Mouse (Mus musculus) hindbrain, embryonic 16.5 days (tissue): ENCODE results near the gene Grip1. TPM values are rescaled to one million over a fixed set of nuclear protein-coding genes. Genes with fewer than 3 reads are reported as not detected.

Experiments
- ATAC-seq: fragments of 200-750 bp; cut with Nextera tagmentation; 2 replicates; pipeline ENCODE4 v1.8.0; 2017; ENCODE audit warnings: moderate TSS enrichment, moderate library complexity
- H3K27ac ChIP-seq: fragments of 300-500 bp; sonication (generic); 2 replicates; pipeline ENCODE4 v1.5.1; 2014; ENCODE audit warnings: low read depth, mild to moderate bottlenecking, control low read depth, low read length, moderate library complexity
- H3K27me3 ChIP-seq: fragments of 300-500 bp; sonication (generic); replicated peaks from 2 replicates; pipeline ENCODE4 v1.6.1; 2014; ENCODE audit warnings: low read length; ENCODE audit not compliant: control insufficient read depth, insufficient read depth
- H3K36me3 ChIP-seq: fragments of 300-500 bp; sonication (generic); 2 replicates; pipeline ENCODE4 v1.6.1; 2014; ENCODE audit warnings: mild to moderate bottlenecking, low read length, moderate library complexity, mixed read lengths; ENCODE audit not compliant: control insufficient read depth, insufficient read depth
- H3K4me1 ChIP-seq: fragments of 300-500 bp; sonication (generic); 2 replicates; pipeline ENCODE4 v1.6.1; 2014; ENCODE audit warnings: low read depth, low read length; ENCODE audit not compliant: control insufficient read depth, insufficient read depth
- H3K4me2 ChIP-seq: fragments of 300-500 bp; sonication (generic); 2 replicates; pipeline ENCODE4 v1.6.1; 2014; ENCODE audit warnings: mild to moderate bottlenecking, low read length, control low read depth, moderate library complexity
- H3K4me3 ChIP-seq: fragments of 300-500 bp; sonication (generic); 2 replicates; pipeline ENCODE4 v1.5.1; 2014; ENCODE audit warnings: mild to moderate bottlenecking, low read length, control low read depth, moderate library complexity
- H3K9ac ChIP-seq: fragments of 300-500 bp; sonication (generic); 2 replicates; pipeline ENCODE4 v1.6.1; 2014; ENCODE audit warnings: low read depth, mild to moderate bottlenecking, control low read depth, low read length, moderate library complexity
- H3K9me3 ChIP-seq: fragments of 300-500 bp; sonication (generic); 2 replicates; pipeline ENCODE4 v1.6.1; 2014; ENCODE audit warnings: mild to moderate bottlenecking, low read length, moderate library complexity; ENCODE audit not compliant: control insufficient read depth
- WGBS: fragments of 180-500 bp; shearing (Covaris S2); extraction: QIAGEN DNeasy Blood & Tissue Kit; methylation state at CpG from one replicate; pipeline ENCODE4 v1.1.7; 2014; 5-methylcytosine and 5-hydroxymethylcytosine counted together
- polyA plus RNA-seq: library from polyadenylated mRNA; unstranded; fragments of >200 nt; fragmentation: Nextera tagmentation; extraction: Ambion mirVana; gene quantifications from 2 replicates; pipeline ENCODE4 v1.2.1, GENCODE M21; 2015

Grip1 gene
- polyA plus RNA-seq, 1 experiment from 2014 or later: 16.6 TPM

GRCm38 (mm10) chr10:119475166-119475565 lies 21.5 kb downstream of the Grip1 start:
- Histone ChIP-seq H3K4me3 (no peak overlapping the region), H3K27me3 (no peaks in the 10 kb centered on the region), H3K27ac (no peak overlapping the region), H3K9me3 (peaks cover 2% of the 10 kb centered on the region; the same call in 1 of the 2 replicates), H3K9ac (no peak overlapping the region), H3K4me1 (no peaks in the 10 kb centered on the region), H3K36me3 (no peaks in the 10 kb centered on the region), H3K4me2 (no peak overlapping the region)
- 79% methylated on average over 9 of the region's 9 CpGs for WGBS
- ATAC-seq: no peak

- WGBS: 65% methylated on average over 8 of the region's 8 CpGs
- H3K4me1 ChIP-seq: no peaks in the 10 kb centered on the region
- no peak overlapping the region for H3K9ac ChIP-seq
- no peak overlapping the region for H3K4me2 ChIP-seq
- H3K27ac ChIP-seq: no peak overlapping the region
- H3K27me3 ChIP-seq: no peaks in the 10 kb centered on the region
- no peaks in the 10 kb centered on the region for H3K36me3 ChIP-seq
- H3K4me3 ChIP-seq: no peak overlapping the region
- H3K9me3 ChIP-seq: no peaks in the 10 kb centered on the region
- ATAC-seq: peak; percentile 74; the same call in 1 of the 2 replicates
Measured at GRCm38 (mm10) chr10:119477661-119478060, 24.0 kb downstream of the Grip1 start.

DNA sequence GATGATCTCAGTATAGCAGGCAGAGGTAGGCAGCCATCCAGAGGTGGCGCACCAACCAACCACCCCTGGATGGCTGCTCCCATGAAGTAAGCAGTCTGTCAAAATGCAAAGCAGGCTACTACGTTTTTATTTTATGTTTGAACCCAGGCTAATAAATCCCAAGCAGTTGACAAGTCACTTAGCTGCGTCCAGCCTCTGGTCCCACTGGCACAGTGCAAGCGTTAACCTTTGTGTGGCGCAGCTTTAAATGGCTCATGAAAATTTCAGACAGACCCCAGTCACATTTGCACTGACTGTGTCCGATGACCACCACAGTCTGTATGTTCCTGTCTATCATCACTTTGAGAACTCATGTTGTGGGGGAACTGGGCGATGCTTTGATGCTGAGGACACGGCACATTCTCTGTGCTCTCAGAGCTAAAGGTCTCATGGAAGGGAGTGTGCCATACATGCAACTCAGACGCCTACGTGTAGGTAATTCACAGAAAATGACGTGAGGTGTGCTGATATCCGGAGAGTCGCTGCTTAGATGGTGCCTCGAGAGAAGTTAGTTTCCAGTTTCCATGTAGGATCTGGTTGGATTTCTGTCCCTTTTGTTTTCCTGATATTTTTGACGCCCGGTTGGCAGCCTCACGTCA lies 29.6 kb downstream of the Grip1 start:
- Histone ChIP-seq H3K36me3 (no peaks in the 10 kb centered on the region), H3K9me3 (no peaks in the 10 kb centered on the region), H3K27me3 (no peaks in the 10 kb centered on the region), H3K9ac (no peak overlapping the region), H3K27ac (no peak overlapping the region), H3K4me2 (0 out of 2 replicates have a peak overlapping the region, but pooled peaks have one; percentile 15), H3K4me1 (peaks cover 9% of the 10 kb centered on the region), H3K4me3 (no peak overlapping the region)
- no peak for ATAC-seq
- WGBS: 35% methylated on average over 17 of the region's 17 CpGs

DNA sequence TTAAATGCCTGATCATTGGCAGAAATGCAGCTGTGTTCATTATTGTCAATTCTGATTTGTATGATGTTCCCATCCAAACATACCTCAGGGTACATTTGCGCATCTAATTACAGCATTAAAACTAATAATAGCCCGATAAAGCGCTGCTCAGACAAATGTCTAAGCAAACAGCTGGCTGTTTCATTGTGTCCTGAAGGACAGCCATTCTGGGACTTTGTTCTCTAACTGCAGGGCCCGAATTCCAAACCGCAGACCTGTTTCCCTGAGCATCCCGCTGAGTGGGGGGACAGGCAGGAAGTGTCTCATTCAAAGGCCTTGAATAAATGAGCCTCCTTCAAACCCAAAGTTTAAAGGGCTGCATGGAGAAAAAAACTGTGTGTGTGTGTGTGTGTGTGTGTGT lies 30.1 kb downstream of the Grip1 start:
- Histone ChIP-seq H3K27ac (no peak overlapping the region), H3K9ac (no peak overlapping the region), H3K27me3 (no peaks in the 10 kb centered on the region), H3K9me3 (no peaks in the 10 kb centered on the region), H3K4me3 (no peak overlapping the region), H3K36me3 (no peaks in the 10 kb centered on the region), H3K4me2 (no peak overlapping the region), H3K4me1 (peaks cover 9% of the 10 kb centered on the region)
- WGBS: 6% methylated on average over 6 of the region's 6 CpGs
- ATAC-seq: no peak

DNA sequence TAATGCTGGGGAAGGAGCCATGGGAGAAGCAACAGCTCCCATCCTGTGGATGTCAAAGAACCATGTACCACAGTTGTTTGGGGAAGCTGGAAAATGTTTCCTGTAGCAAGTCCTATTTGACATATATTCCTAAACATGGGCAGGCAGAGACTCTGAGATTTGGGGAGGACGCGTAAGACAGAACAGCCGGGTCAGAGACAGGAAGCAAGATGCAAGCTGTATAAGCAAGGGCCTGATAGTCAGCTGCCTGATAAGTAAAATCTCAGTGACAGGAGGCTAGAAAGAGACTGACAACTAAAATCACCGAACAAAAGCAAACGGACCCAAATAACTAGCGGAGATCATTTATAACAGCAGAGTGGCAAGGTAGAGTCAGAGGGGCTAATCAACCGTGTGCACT lies 33.3 kb downstream of the Grip1 start:
- Histone ChIP-seq H3K4me1 (peaks cover 9% of the 10 kb centered on the region), H3K36me3 (no peaks in the 10 kb centered on the region), H3K9me3 (no peaks in the 10 kb centered on the region), H3K27ac (no peak overlapping the region), H3K4me2 (no peak overlapping the region), H3K4me3 (no peak overlapping the region), H3K27me3 (no peaks in the 10 kb centered on the region), H3K9ac (no peak overlapping the region)
- WGBS: 80% methylated on average over 7 of the region's 7 CpGs
- ATAC-seq: no peak

DNA sequence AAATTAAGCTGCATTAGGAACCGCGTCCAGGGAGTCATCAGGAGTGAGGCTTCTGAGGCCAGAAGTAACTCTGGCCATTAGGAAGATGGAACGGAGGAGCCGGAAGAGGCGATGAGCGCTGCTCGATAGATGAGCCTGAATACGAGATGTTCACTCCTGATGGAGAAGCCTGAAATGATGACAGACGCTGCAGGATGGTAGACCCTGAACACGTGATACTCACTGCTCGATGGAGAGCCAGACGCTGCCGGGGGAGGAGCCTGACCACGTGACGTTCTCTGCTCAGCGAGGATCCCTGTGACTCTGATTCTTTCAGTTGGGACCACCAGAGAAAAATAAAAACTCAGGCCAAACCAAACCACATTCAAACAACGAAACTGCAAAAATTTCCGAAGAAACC lies 37.2 kb downstream of the Grip1 start:
- Histone ChIP-seq H3K27ac (no peak overlapping the region), H3K9ac (no peak overlapping the region), H3K4me2 (no peak overlapping the region), H3K4me3 (no peak overlapping the region), H3K4me1 (no peaks in the 10 kb centered on the region), H3K27me3 (no peaks in the 10 kb centered on the region), H3K9me3 (no peaks in the 10 kb centered on the region), H3K36me3 (no peaks in the 10 kb centered on the region)
- 96% methylated on average over 18 of the region's 18 CpGs for WGBS
- no peak for ATAC-seq

- no peaks in the 10 kb centered on the region for H3K9me3 ChIP-seq
- H3K9ac ChIP-seq: no peak overlapping the region
- 90% methylated on average over 8 of the region's 8 CpGs for WGBS
- no peak overlapping the region for H3K4me3 ChIP-seq
- H3K36me3 ChIP-seq: no peaks in the 10 kb centered on the region
- H3K27ac ChIP-seq: no peak overlapping the region
- H3K27me3 ChIP-seq: no peaks in the 10 kb centered on the region
- no peak overlapping the region for H3K4me2 ChIP-seq
- no peaks in the 10 kb centered on the region; the same call in 1 of the 2 replicates for H3K4me1 ChIP-seq
- ATAC-seq: no peak
Measured at GRCm38 (mm10) chr10:119495317-119495716, 41.7 kb downstream of the Grip1 start.

- Histone ChIP-seq H3K9ac (no peak overlapping the region), H3K4me3 (no peak overlapping the region), H3K9me3 (no peaks in the 10 kb centered on the region), H3K4me2 (no peak overlapping the region), H3K4me1 (no peaks in the 10 kb centered on the region; the same call in 1 of the 2 replicates), H3K36me3 (no peaks in the 10 kb centered on the region), H3K27ac (no peak overlapping the region), H3K27me3 (no peaks in the 10 kb centered on the region)
- WGBS: 42% methylated on average over 5 of the region's 5 CpGs
- ATAC-seq: peak; percentile 73
Measured at GRCm38 (mm10) chr10:119496221-119496620, 42.6 kb downstream of the Grip1 start.

GRCm38 (mm10) chr10:119521686-119522085 lies 68.1 kb downstream of the Grip1 start:
- Histone ChIP-seq H3K4me3 (no peak overlapping the region), H3K36me3 (no peaks in the 10 kb centered on the region; the same call in 1 of the 2 replicates), H3K27ac (no peak overlapping the region), H3K4me1 (no peaks in the 10 kb centered on the region), H3K4me2 (no peak overlapping the region), H3K27me3 (no peaks in the 10 kb centered on the region), H3K9ac (no peak overlapping the region), H3K9me3 (no peaks in the 10 kb centered on the region)
- 90% methylated on average over 11 of the region's 11 CpGs for WGBS
- ATAC-seq: no peak
